Mouse (Mus musculus): ENCODE data around the gene Zfp382. TPM values are rescaled to one million over a fixed set of nuclear protein-coding genes. Genes with fewer than 3 reads are reported as not detected.

Gene Zfp382
- polyA plus RNA-seq (2017; shearing (Covaris generic)), result 16.9 TPM

GRCm38 (mm10) chr7:30121308-30122187 lies at the start of gene Zfp382:
Gene Zfp382 (plus strand): TSS chr7:30121942.

GRCm38 (mm10) chr7:30072146-30073028 lies 49.4 kb upstream of the Zfp382 start, which contains the start of gene Zfp82:
Gene Zfp82 (minus strand): TSS chr7:30072900.

GRCm38 (mm10) chr7:30090092-30090969 lies 31.4 kb upstream of the Zfp382 start, which contains the start of the genes Gm26920 and Zfp566:
Gene Gm26920 (minus strand): TSS chr7:30090410.
Gene Zfp566 (minus strand): TSS chr7:30090527.

GRCm38 (mm10) chr7:30094646-30095429 lies 26.9 kb upstream of the Zfp382 start, which contains the start of gene Zfp260:
Gene Zfp260 (plus strand): TSS chr7:30094777.

GRCm38 (mm10) chr7:30169583-30170282 lies 48.0 kb downstream of the Zfp382 start, which contains the start of gene Zfp146:
Gene Zfp146 (minus strand): TSS chr7:30169750.

GRCm38 (mm10) chr7:30183879-30184289 lies 62.1 kb downstream of the Zfp382 start, which contains the start of gene Cox7a1:
Gene Cox7a1 (plus strand): TSS chr7:30184144.

Other genes with a start within 250 kb of the Zfp382 start
- 5.6 TPM for gene Zfp27, start 215.4 kb upstream of the Zfp382 start, polyA plus RNA-seq (2017; shearing (Covaris generic))
- gene Zfp383, start 213.7 kb upstream of the Zfp382 start, polyA plus RNA-seq (2017; shearing (Covaris generic)), result 1.1 TPM
- 7.1 TPM for gene Zfp74, start 167.9 kb upstream of the Zfp382 start, polyA plus RNA-seq (2017; shearing (Covaris generic))
- gene Zfp568, start 138.0 kb upstream of the Zfp382 start, polyA plus RNA-seq (2017; shearing (Covaris generic)), result 5.6 TPM
- 6.8 TPM for gene Zfp14, start 70.6 kb upstream of the Zfp382 start, polyA plus RNA-seq (2017; shearing (Covaris generic))
- gene Zfp82, start 49.0 kb upstream of the Zfp382 start, polyA plus RNA-seq (2017; shearing (Covaris generic)), result 10.5 TPM
- gene Gm26920, start 31.5 kb upstream of the Zfp382 start, polyA plus RNA-seq (2017; shearing (Covaris generic)), result 3.0 TPM
- gene Zfp566, start 31.4 kb upstream of the Zfp382 start, polyA plus RNA-seq (2017; shearing (Covaris generic)), result 9.6 TPM
- 106 TPM for gene Zfp260, start 27.2 kb upstream of the Zfp382 start, polyA plus RNA-seq (2017; shearing (Covaris generic))
- 32.9 TPM for gene Zfp146, start 47.8 kb downstream of the Zfp382 start, polyA plus RNA-seq (2017; shearing (Covaris generic))
- 1.0 TPM for gene Cox7a1, start 62.2 kb downstream of the Zfp382 start, polyA plus RNA-seq (2017; shearing (Covaris generic))
- 80.5 TPM for gene Capns1, start 76.9 kb downstream of the Zfp382 start, polyA plus RNA-seq (2017; shearing (Covaris generic))
- gene Polr2i, start 110.0 kb downstream of the Zfp382 start, polyA plus RNA-seq (2017; shearing (Covaris generic)), result 49.2 TPM
- 132 TPM for gene Tbcb, start 110.3 kb downstream of the Zfp382 start, polyA plus RNA-seq (2017; shearing (Covaris generic))
- not detected for gene Ovol3, start 113.8 kb downstream of the Zfp382 start, polyA plus RNA-seq (2017; shearing (Covaris generic))
- gene Thap8, start 158.2 kb downstream of the Zfp382 start, polyA plus RNA-seq (2017; shearing (Covaris generic)), result 0.27 TPM
- 6.3 TPM for gene Wdr62, start 158.5 kb downstream of the Zfp382 start, polyA plus RNA-seq (2017; shearing (Covaris generic))
- gene Clip3, start 169.8 kb downstream of the Zfp382 start, polyA plus RNA-seq (2017; shearing (Covaris generic)), result 7.7 TPM
- 158 TPM for gene Alkbh6, start 186.8 kb downstream of the Zfp382 start, polyA plus RNA-seq (2017; shearing (Covaris generic))
- gene Syne4, start 192.9 kb downstream of the Zfp382 start, polyA plus RNA-seq (2017; shearing (Covaris generic)), result 20.3 TPM
- gene E130208F15Rik, start 199.8 kb downstream of the Zfp382 start, polyA plus RNA-seq (2017; shearing (Covaris generic)), result not detected
- 7.7 TPM for gene Sdhaf1, start 202.0 kb downstream of the Zfp382 start, polyA plus RNA-seq (2017; shearing (Covaris generic))
- not detected for gene Lrfn3, start 240.8 kb downstream of the Zfp382 start, polyA plus RNA-seq (2017; shearing (Covaris generic))